Mouse (Mus musculus): Measurements from ENCODE around the gene Naa15. TPM values are rescaled to one million over a fixed set of nuclear protein-coding genes. Genes with fewer than 3 reads are reported as not detected.
"Not testable (repeated sequence)": the region's sequence is repeated elsewhere in the genome, so short reads cannot be mapped to it uniquely, and the experiment has no call there.

The Naa15 gene
- polyA plus RNA-seq, 1 experiment: 56.7 TPM

DNA sequence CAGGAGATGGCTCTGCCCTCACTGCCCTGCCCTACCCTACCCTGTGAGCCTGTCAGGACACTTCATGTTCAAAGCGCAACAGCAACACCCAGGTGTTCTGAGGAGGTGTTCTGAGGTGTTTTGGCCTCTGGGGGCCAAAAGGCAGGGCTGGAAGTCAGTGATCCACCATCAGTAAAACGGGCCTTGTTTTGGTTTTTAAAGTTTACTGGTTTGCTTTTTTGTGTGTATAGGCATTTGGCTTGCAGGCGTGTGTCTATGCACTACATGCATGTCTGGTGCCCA lies 36.3 kb upstream of the Naa15 start:
- Histone ChIP-seq H3K4me1 (ENCODE audit: control insufficient read depth, insufficient read depth, low read length) (peaks cover 4% of the 10 kb centered on the region), H3K27ac (ENCODE audit: insufficient read depth, low read depth, low read length) (no peak overlapping the region), H3K4me3 (ENCODE audit: insufficient read depth, low read length) (peak overlapping the region; percentile 58)
- no peak for TF ChIP-seq POLR2A (IDR thresholded peaks at IDR 0.05; ENCODE audit: borderline replicate concordance, low read depth, low read length)

DNA sequence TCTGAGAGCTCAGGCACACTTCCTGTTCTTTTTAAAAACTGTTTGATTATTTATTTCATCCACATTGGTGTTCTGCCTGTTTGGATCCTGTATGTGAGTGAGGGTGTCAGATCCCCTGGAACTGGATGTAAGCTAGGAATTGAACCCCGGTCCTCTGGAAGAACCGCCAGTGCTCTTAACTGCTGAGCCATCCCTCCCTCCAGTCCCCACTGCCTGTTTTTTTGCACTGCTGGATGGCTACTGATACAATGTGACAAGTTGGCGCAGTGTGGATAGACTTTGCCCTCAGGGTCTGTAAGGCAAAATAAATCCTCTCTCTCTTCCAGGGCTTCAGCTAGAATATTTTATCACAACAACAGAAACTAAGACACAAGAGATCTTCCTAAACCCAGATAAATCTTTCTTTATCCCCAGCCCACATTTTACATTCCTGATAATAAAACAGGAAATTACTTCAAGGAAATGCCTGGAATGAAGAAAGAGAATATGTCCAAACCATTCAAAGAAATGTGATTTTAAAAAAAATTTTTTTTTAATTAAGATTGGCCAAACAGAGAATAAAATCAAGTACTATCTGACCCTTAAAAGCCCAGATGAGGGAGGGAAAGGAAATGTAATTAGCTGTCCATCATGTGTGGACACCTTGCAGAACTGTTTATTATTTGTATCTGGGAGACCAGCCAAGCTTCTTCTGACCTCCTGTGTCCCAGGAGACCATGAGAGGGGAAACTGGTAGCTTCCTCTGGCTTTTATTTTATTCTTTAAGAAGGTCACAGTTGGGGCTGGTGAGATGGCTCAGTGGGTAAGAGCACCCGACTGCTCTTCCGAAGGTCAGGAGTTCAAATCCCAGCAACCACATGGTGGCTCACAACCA lies 34.9 kb upstream of the Naa15 start:
- Histone ChIP-seq H3K27ac (ENCODE audit: insufficient read depth, low read depth, low read length) (no peak overlapping the region), H3K4me1 (ENCODE audit: control insufficient read depth, insufficient read depth, low read length) (peaks cover 4% of the 10 kb centered on the region), H3K4me3 (ENCODE audit: insufficient read depth, low read length) (no peak overlapping the region)
- TF ChIP-seq CTCF (IDR thresholded peaks at IDR 0.05; ENCODE audit: low read depth, low read length) (no peak), POLR2A (IDR thresholded peaks at IDR 0.05; ENCODE audit: borderline replicate concordance, low read depth, low read length) (no peak)

DNA sequence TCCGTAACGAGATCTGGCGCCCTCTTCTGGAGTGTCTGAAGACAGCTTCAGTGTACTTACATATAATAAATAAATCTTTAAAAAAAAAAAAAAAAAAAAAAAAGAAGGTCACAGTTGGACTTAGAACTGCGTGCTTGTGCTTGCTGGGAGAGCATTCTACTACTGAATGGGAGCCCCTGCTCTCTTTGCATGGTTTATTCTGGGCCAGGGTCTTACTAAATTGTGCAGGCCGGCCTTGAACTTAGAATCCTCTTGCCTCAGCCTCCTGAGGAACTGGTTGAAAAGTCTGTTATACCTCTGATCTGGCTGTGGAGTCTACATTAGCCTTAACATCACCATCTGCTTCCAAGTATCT lies 34.3 kb upstream of the Naa15 start:
- H3K4me1 ChIP-seq (ENCODE audit: control insufficient read depth, insufficient read depth, low read length): peaks cover 4% of the 10 kb centered on the region
- TF ChIP-seq POLR2A (IDR thresholded peaks at IDR 0.05; ENCODE audit: borderline replicate concordance, low read depth, low read length) (no peak), CTCF (IDR thresholded peaks at IDR 0.05; ENCODE audit: low read depth, low read length) (no peak)
- H3K27ac ChIP-seq (ENCODE audit: insufficient read depth, low read depth, low read length): no peak overlapping the region
- no peak overlapping the region for H3K4me3 ChIP-seq (ENCODE audit: insufficient read depth, low read length)

DNA sequence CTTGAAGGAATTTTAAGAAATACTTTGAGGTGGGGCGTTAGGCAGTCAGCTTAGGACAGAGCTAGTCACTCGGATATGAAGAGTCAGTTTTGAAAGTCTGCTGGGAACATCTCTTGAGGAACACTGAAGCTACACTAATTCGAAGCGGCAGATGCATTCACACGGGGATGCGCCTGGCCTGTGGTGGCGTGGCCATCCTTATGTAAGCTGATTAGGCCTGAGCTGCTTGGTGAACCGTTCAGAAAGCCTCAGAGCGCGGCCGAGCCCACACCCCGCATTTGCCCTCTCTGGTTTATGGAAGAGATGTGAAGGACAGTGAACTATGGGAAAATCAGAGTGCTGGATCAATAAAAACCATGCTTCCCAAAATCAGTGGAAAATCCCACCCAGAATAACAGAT lies 31.5 kb upstream of the Naa15 start:
- H3K27ac ChIP-seq (ENCODE audit: insufficient read depth, low read depth, low read length): no peak overlapping the region
- H3K4me3 ChIP-seq (ENCODE audit: insufficient read depth, low read length): no peak overlapping the region
- H3K4me1 ChIP-seq (ENCODE audit: control insufficient read depth, insufficient read depth, low read length): peaks cover 3% of the 10 kb centered on the region
- no peak for TF ChIP-seq CTCF (IDR thresholded peaks at IDR 0.05; ENCODE audit: low read depth, low read length)
- no peak for TF ChIP-seq POLR2A (IDR thresholded peaks at IDR 0.05; ENCODE audit: borderline replicate concordance, low read depth, low read length)

DNA sequence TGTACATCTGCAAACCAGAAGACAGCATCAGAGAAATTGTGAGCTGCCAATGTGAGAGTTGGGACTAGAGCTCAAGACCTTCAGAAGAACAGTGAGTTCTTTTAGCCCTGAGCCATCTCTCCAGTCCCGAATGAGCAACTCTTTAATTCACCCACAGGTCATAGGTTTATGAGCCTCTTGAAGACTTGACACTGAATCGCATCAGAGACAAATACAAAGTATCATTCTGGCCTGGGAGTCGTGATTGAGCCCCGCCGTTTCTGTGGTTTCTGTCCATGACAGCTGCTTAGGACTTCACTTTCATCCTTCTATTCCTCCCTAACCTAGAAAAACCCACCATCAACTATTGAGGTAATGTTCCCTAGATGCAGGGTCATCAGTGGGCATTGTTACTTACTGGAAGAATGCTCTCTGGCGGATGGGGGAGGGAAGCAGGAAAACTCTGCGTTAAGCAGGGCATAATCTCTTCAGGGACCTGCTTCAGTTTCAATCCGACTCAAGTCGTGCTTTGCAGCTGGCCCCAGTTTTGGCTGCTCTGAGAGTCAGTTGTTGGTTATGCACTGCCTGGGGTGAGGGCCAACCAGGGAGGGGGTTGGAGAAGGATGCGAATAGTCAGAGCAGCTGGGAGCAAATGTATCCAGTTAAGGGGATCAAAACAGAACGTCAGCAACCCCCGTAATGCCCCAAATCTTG lies 28.4 kb upstream of the Naa15 start:
- H3K27ac ChIP-seq (ENCODE audit: insufficient read depth, low read depth, low read length): no peak overlapping the region
- no peaks in the 10 kb centered on the region; the same call in 1 of the 2 replicates for H3K4me1 ChIP-seq (ENCODE audit: control insufficient read depth, insufficient read depth, low read length)
- H3K4me3 ChIP-seq (ENCODE audit: insufficient read depth, low read length): no peak overlapping the region
- TF ChIP-seq CTCF (IDR thresholded peaks at IDR 0.05; ENCODE audit: low read depth, low read length) (no peak), POLR2A (IDR thresholded peaks at IDR 0.05; ENCODE audit: borderline replicate concordance, low read depth, low read length) (no peak)

DNA sequence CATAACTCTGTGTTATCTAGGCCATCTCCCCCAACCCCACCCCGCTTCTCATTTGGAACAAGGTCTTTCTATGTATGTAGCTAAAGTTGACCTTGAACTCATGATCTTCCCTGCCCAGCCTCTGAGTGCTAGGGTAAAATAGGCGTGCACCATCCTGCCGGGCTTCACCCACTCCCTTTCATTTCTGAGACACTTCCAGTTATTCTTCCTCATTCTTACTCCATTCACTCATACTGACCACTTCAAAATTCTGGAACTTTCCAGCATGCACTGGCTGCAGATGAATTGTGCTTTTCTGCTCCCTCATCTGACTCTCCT lies 27.9 kb upstream of the Naa15 start:
- no peaks in the 10 kb centered on the region; the same call in 1 of the 2 replicates for H3K4me1 ChIP-seq (ENCODE audit: control insufficient read depth, insufficient read depth, low read length)
- H3K27ac ChIP-seq (ENCODE audit: insufficient read depth, low read depth, low read length): no peak overlapping the region
- H3K4me3 ChIP-seq (ENCODE audit: insufficient read depth, low read length): no peak overlapping the region
- no peak for TF ChIP-seq CTCF (IDR thresholded peaks at IDR 0.05; ENCODE audit: low read depth, low read length)
- no peak for TF ChIP-seq POLR2A (IDR thresholded peaks at IDR 0.05; ENCODE audit: borderline replicate concordance, low read depth, low read length)

DNA sequence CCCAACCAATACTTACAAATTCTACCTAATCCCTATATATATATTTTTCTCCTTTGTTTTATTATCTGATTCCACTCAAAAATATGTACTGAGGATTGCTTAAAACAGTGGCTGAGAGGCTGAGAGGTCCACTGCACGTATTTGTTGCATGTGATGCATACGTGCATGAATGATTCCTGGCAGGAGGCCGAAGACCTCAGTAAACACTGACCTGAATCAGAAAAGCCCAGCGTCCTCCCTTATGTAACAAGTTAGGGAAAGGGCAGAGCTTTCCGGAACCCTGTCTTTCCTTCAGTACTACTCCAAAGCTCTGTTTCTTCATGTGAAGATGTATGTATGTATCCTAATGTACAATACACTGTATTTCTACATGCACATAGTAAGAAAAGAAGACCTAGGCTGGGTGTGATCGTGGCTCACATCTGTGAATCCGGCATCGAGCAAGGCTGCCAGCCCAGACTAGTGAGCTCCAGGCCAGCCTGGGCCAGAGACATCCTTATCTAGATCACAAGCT lies 27.0 kb upstream of the Naa15 start:
- Histone ChIP-seq H3K4me1 (ENCODE audit: control insufficient read depth, insufficient read depth, low read length) (no peaks in the 10 kb centered on the region; the same call in 1 of the 2 replicates), H3K4me3 (ENCODE audit: insufficient read depth, low read length) (no peak overlapping the region), H3K27ac (ENCODE audit: insufficient read depth, low read depth, low read length) (no peak overlapping the region)
- TF ChIP-seq POLR2A (IDR thresholded peaks at IDR 0.05; ENCODE audit: borderline replicate concordance, low read depth, low read length): no peak
- TF ChIP-seq CTCF (IDR thresholded peaks at IDR 0.05; ENCODE audit: low read depth, low read length): no peak

DNA sequence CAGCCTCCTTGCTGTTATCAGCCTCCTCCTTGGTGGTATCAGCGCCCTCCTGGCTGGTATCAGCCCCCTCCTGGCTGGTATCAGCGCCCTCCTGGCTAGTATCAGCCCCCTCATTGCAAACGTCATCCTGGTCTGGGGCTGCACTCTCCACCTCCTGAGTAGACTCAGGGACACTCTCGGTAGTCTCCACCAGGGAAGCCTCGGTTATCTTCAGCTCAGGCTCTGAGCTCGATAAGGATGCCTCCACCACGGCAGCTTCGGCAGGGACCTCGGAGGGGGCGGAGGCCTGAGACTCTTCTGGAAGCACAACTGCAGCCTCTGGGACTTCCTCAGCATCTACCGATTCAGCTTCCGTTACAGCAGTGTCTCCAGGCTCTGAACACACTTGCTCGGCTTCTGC lies 26.0 kb upstream of the Naa15 start:
- Histone ChIP-seq H3K4me1 (ENCODE audit: control insufficient read depth, insufficient read depth, low read length) (no peaks in the 10 kb centered on the region; the same call in 1 of the 2 replicates), H3K27ac (ENCODE audit: insufficient read depth, low read depth, low read length) (no peak overlapping the region), H3K4me3 (ENCODE audit: insufficient read depth, low read length) (no peak overlapping the region)
- no peak for TF ChIP-seq POLR2A (IDR thresholded peaks at IDR 0.05; ENCODE audit: borderline replicate concordance, low read depth, low read length)
- no peak for TF ChIP-seq CTCF (IDR thresholded peaks at IDR 0.05; ENCODE audit: low read depth, low read length)

DNA sequence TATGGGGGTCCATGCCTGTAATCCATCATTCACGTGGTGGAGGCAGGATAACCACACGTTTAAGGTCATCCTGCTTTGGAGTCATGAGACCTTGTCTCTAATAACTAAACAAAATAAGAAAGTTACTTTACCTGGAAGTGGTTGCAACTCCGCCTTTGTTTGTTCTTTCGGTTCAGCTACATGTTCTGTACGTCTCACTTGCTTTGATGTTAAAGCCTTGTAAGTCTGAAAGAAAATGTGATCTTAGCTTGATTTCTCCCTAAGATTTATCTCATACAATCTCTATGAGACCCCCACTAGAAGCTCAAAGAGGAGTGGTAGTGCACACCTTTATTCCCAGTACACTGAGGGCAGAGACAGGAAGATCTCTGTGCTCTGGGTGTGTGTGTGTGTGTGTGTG lies 23.9 kb upstream of the Naa15 start:
- TF ChIP-seq CTCF (IDR thresholded peaks at IDR 0.05; ENCODE audit: low read depth, low read length) (no peak), POLR2A (IDR thresholded peaks at IDR 0.05; ENCODE audit: borderline replicate concordance, low read depth, low read length) (no peak)
- no peak overlapping the region for H3K27ac ChIP-seq (ENCODE audit: insufficient read depth, low read depth, low read length)
- H3K4me3 ChIP-seq (ENCODE audit: insufficient read depth, low read length): no peak overlapping the region
- no peaks in the 10 kb centered on the region; the same call in 1 of the 2 replicates for H3K4me1 ChIP-seq (ENCODE audit: control insufficient read depth, insufficient read depth, low read length)

DNA sequence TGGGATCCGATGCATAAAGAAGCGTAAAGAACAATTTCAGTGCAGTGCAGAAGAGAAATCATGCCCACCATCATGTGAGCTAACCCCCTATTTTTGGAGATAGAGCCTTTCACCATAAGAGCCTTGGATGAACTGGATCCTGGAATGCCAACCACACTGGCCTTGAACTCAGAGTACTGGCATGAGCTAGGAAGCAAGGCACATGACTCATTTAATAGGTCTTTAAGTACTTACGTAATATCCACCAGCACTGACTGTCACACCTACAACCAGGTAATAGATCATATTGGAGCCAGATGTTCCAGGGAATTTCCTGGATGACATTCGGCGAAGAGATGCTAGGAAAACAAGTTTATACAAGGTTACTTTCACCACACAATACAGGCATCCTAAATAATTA lies 23.4 kb upstream of the Naa15 start:
- no peaks in the 10 kb centered on the region; the same call in 1 of the 2 replicates for H3K4me1 ChIP-seq (ENCODE audit: control insufficient read depth, insufficient read depth, low read length)
- no peak overlapping the region for H3K27ac ChIP-seq (ENCODE audit: insufficient read depth, low read depth, low read length)
- no peak for TF ChIP-seq CTCF (IDR thresholded peaks at IDR 0.05; ENCODE audit: low read depth, low read length)
- no peak for TF ChIP-seq POLR2A (IDR thresholded peaks at IDR 0.05; ENCODE audit: borderline replicate concordance, low read depth, low read length)
- H3K4me3 ChIP-seq (ENCODE audit: insufficient read depth, low read length): no peak overlapping the region

DNA sequence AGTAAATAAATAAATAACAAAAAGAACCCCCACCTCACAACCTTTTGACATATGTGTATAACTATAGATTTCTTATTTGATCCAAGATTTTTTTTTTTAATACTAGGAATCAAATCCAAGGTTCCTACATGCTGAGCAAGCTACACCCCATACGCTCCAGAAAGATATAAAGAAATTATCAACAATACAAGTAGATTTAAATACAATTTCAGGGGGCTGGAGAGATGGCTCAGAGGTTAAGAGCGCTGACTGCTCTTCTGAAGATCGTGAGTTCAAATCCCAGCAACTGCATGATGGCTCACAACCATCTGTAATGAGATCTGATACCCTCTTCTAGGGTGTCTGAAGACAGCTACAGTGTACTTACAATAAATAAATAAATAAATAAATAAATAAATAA lies 21.9 kb upstream of the Naa15 start:
- H3K4me1 ChIP-seq (ENCODE audit: control insufficient read depth, insufficient read depth, low read length): not testable (repeated sequence)

More for the DNA sequence above, 21.9 kb upstream of the Naa15 start:
- H3K4me3 ChIP-seq (ENCODE audit: insufficient read depth, low read length); H3K27ac ChIP-seq (ENCODE audit: insufficient read depth, low read depth, low read length): not testable (repeated sequence)

Data from bone marrow macrophage, adult 2 months (primary cell).